Mouse (Mus musculus): Measurements from ENCODE around the gene S1pr5. TPM values are rescaled to one million over a fixed set of nuclear protein-coding genes. Genes with fewer than 3 reads are reported as not detected.

Gene S1pr5
- polyA plus RNA-seq, 1 experiment from 2014 or later: 0.48 TPM

GRCm38 (mm10) chr9:21249629-21250508, 1.6 kb upstream of the S1pr5 start:
- peaks cover 42% of the 10 kb centered on the region for H3K27me3 ChIP-seq (ENCODE audit: control insufficient read depth, insufficient read depth, low read length)
- H3K36me3 ChIP-seq (ENCODE audit: control insufficient read depth, insufficient read depth, low read length): no peaks in the 10 kb centered on the region
- ATAC-seq (ENCODE audit: insufficient number of reproducible peaks, insufficient read depth, low FRiP score, low read depth): no peak
- no peak overlapping the region for H3K4me2 ChIP-seq (replicated peaks; ENCODE audit: low read depth, low read length)
- H3K4me3 ChIP-seq (ENCODE audit: low read depth, low read length): no peak overlapping the region
- H3K9ac ChIP-seq (replicated peaks; ENCODE audit: low read depth, low read length): no peak overlapping the region
- peak overlapping the region; percentile 58; the same call in 1 of the 2 replicates for H3K27ac ChIP-seq (ENCODE audit: low read length)
- H3K9me3 ChIP-seq (ENCODE audit: control insufficient read depth, low read depth, low read length): no peaks in the 10 kb centered on the region
- WGBS: 16% methylated on average over 17 of the region's 17 CpGs
- 0 out of 2 replicates have a peak, but pooled peaks cover 13% of the 10 kb centered on the region for H3K4me1 ChIP-seq (ENCODE audit: control insufficient read depth, insufficient read depth, low read length)

GRCm38 (mm10) chr9:21246342-21246741, 1.9 kb downstream of the S1pr5 start:
- Histone ChIP-seq H3K4me1 (ENCODE audit: control insufficient read depth, insufficient read depth, low read length) (peaks cover 19% of the 10 kb centered on the region), H3K27me3 (ENCODE audit: control insufficient read depth, insufficient read depth, low read length) (peaks cover 64% of the 10 kb centered on the region), H3K4me3 (ENCODE audit: low read depth, low read length) (no peak overlapping the region), H3K9ac (replicated peaks; ENCODE audit: low read depth, low read length) (no peak overlapping the region), H3K9me3 (ENCODE audit: control insufficient read depth, low read depth, low read length) (no peaks in the 10 kb centered on the region), H3K36me3 (ENCODE audit: control insufficient read depth, insufficient read depth, low read length) (no peaks in the 10 kb centered on the region), H3K4me2 (replicated peaks; ENCODE audit: low read depth, low read length) (no peak overlapping the region), H3K27ac (ENCODE audit: low read length) (no peak overlapping the region)
- no peak for ATAC-seq (ENCODE audit: insufficient number of reproducible peaks, insufficient read depth, low FRiP score, low read depth)
- 88% methylated on average over 1 of the region's 1 CpGs for WGBS

GRCm38 (mm10) chr9:21245113-21245487, 3.1 kb downstream of the S1pr5 start:
- peaks cover 62% of the 10 kb centered on the region for H3K27me3 ChIP-seq (ENCODE audit: control insufficient read depth, insufficient read depth, low read length)
- no peaks in the 10 kb centered on the region for H3K36me3 ChIP-seq (ENCODE audit: control insufficient read depth, insufficient read depth, low read length)
- ATAC-seq (ENCODE audit: insufficient number of reproducible peaks, insufficient read depth, low FRiP score, low read depth): 0 out of 2 replicates have a peak, but pooled peaks have one; percentile 4
- H3K9ac ChIP-seq (replicated peaks; ENCODE audit: low read depth, low read length): no peak overlapping the region; the same call in 1 of the 2 replicates
- no peak overlapping the region for H3K27ac ChIP-seq (ENCODE audit: low read length)
- WGBS: 3% methylated on average over 16 of the region's 16 CpGs
- no peaks in the 10 kb centered on the region for H3K9me3 ChIP-seq (ENCODE audit: control insufficient read depth, low read depth, low read length)
- peak overlapping the region; percentile 34 for H3K4me3 ChIP-seq (ENCODE audit: low read depth, low read length)
- peak overlapping the region; percentile 80 for H3K4me2 ChIP-seq (replicated peaks; ENCODE audit: low read depth, low read length)
- H3K4me1 ChIP-seq (ENCODE audit: control insufficient read depth, insufficient read depth, low read length): peaks cover 19% of the 10 kb centered on the region

GRCm38 (mm10) chr9:21244428-21245112, 3.7 kb downstream of the S1pr5 start:
- Histone ChIP-seq H3K4me1 (ENCODE audit: control insufficient read depth, insufficient read depth, low read length) (peaks cover 17% of the 10 kb centered on the region), H3K27ac (ENCODE audit: low read length) (no peak overlapping the region), H3K9me3 (ENCODE audit: control insufficient read depth, low read depth, low read length) (no peaks in the 10 kb centered on the region), H3K36me3 (ENCODE audit: control insufficient read depth, insufficient read depth, low read length) (no peaks in the 10 kb centered on the region), H3K27me3 (ENCODE audit: control insufficient read depth, insufficient read depth, low read length) (peaks cover 58% of the 10 kb centered on the region), H3K4me2 (replicated peaks; ENCODE audit: low read depth, low read length) (peak overlapping the region; percentile 80), H3K4me3 (ENCODE audit: low read depth, low read length) (peak overlapping the region; percentile 34), H3K9ac (replicated peaks; ENCODE audit: low read depth, low read length) (no peak overlapping the region; the same call in 1 of the 2 replicates)
- ATAC-seq (ENCODE audit: insufficient number of reproducible peaks, insufficient read depth, low FRiP score, low read depth): 0 out of 2 replicates have a peak, but pooled peaks have one; percentile 4
- WGBS: 1% methylated on average over 69 of the region's 72 CpGs

GRCm38 (mm10) chr9:21243826-21244427, 4.3 kb downstream of the S1pr5 start:
- peaks cover 18% of the 10 kb centered on the region for H3K4me1 ChIP-seq (ENCODE audit: control insufficient read depth, insufficient read depth, low read length)
- peak overlapping the region; percentile 80 for H3K4me2 ChIP-seq (replicated peaks; ENCODE audit: low read depth, low read length)
- H3K27me3 ChIP-seq (ENCODE audit: control insufficient read depth, insufficient read depth, low read length): peaks cover 53% of the 10 kb centered on the region
- H3K9ac ChIP-seq (replicated peaks; ENCODE audit: low read depth, low read length): no peak overlapping the region
- H3K4me3 ChIP-seq (ENCODE audit: low read depth, low read length): peak overlapping the region; percentile 34
- WGBS: 13% methylated on average over 42 of the region's 42 CpGs
- no peaks in the 10 kb centered on the region for H3K9me3 ChIP-seq (ENCODE audit: control insufficient read depth, low read depth, low read length)
- H3K36me3 ChIP-seq (ENCODE audit: control insufficient read depth, insufficient read depth, low read length): no peaks in the 10 kb centered on the region
- no peak for ATAC-seq (ENCODE audit: insufficient number of reproducible peaks, insufficient read depth, low FRiP score, low read depth)
- H3K27ac ChIP-seq (ENCODE audit: low read length): no peak overlapping the region

- Histone ChIP-seq H3K4me1 (ENCODE audit: control insufficient read depth, insufficient read depth, low read length) (peaks cover 28% of the 10 kb centered on the region), H3K9me3 (ENCODE audit: control insufficient read depth, low read depth, low read length) (no peaks in the 10 kb centered on the region), H3K27ac (ENCODE audit: low read length) (no peak overlapping the region), H3K9ac (replicated peaks; ENCODE audit: low read depth, low read length) (no peak overlapping the region), H3K36me3 (ENCODE audit: control insufficient read depth, insufficient read depth, low read length) (no peaks in the 10 kb centered on the region; the same call in 1 of the 2 replicates), H3K4me2 (replicated peaks; ENCODE audit: low read depth, low read length) (no peak overlapping the region), H3K4me3 (ENCODE audit: low read depth, low read length) (no peak overlapping the region), H3K27me3 (ENCODE audit: control insufficient read depth, insufficient read depth, low read length) (peaks cover 36% of the 10 kb centered on the region)
- no peak for ATAC-seq (ENCODE audit: insufficient number of reproducible peaks, insufficient read depth, low FRiP score, low read depth)
- 8% methylated on average over 11 of the region's 11 CpGs for WGBS
These were observed 6.9 kb downstream of the S1pr5 start for GRCm38 (mm10) chr9:21241343-21241742.

- Histone ChIP-seq H3K9ac (replicated peaks; ENCODE audit: low read depth, low read length) (peak overlapping the region; percentile 96), H3K27ac (ENCODE audit: low read length) (no peak overlapping the region; the same call in 1 of the 2 replicates), H3K4me3 (ENCODE audit: low read depth, low read length) (peak overlapping the region; percentile 89), H3K4me1 (ENCODE audit: control insufficient read depth, insufficient read depth, low read length) (peaks cover 22% of the 10 kb centered on the region), H3K9me3 (ENCODE audit: control insufficient read depth, low read depth, low read length) (no peaks in the 10 kb centered on the region), H3K36me3 (ENCODE audit: control insufficient read depth, insufficient read depth, low read length) (peaks cover 5% of the 10 kb centered on the region; the same call in 1 of the 2 replicates), H3K4me2 (replicated peaks; ENCODE audit: low read depth, low read length) (peak overlapping the region; percentile 88), H3K27me3 (ENCODE audit: control insufficient read depth, insufficient read depth, low read length) (peaks cover 18% of the 10 kb centered on the region)
- 35% methylated on average over 4 of the region's 4 CpGs for WGBS
- ATAC-seq (ENCODE audit: insufficient number of reproducible peaks, insufficient read depth, low FRiP score, low read depth): no peak
These were observed 8.8 kb downstream of the S1pr5 start for GRCm38 (mm10) chr9:21239465-21239848.
